Mouse (Mus musculus): ENCODE data around the gene Apoc1.

The Apoc1 gene

DNA sequence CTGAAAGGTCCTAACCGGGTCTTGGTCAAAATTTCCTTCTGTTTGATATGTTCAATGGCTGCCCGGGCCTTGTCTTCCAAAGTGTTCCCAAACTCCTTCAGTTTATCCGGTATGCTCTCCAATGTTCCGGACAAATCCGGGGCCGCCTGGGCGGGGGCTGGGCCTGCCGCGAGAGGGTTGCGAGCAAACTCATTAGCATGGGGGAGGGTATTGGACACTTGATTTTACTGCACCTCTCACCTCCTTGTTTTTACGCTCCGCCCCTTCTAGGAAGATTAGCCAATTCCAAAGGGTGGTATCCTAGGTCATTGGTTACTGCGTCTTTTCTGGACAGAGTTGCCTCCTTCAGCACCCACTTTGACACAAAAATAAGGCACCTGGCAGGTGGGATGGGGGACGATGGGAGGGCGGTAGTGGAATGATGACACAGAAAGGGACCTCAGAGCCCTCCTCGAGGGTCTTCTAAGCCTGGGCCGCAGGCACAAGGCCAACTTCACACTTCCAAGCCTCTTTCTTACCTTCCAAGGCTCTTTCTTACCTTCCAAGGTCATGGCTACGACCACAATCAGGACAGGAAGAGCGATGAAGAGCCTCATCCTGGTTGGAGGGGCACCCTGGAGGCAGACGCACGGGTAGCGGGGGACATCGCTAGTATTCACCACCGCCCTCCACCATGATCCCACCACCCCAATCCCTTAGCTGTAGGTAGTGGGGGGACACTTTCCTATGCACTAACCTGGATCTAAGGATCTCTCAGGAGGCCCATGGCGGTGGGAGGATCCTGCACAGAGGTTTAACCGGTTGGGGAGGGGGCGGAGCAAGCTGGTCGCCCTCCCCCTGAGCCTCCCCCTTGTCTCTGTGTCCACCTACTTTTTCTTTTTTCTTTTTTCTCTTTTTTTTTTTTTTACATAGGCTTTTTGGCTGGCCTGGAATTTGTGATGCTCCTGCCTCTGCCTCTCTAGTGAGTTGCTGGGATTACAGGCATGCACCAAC lies at the start of gene Apoc1:
Gene Apoc1 (minus strand): TSS at position 788 of the 993 bp plus-strand sequence.
- no peak for ATAC-seq (ENCODE audit: insufficient number of reproducible peaks, low FRiP score, low TSS enrichment)

- ATAC-seq (ENCODE audit: insufficient number of reproducible peaks, low FRiP score, low TSS enrichment) = no peak
These were observed 49.0 kb upstream of the Apoc1 start for GRCm38 (mm10) chr7:19741329-19742031.

DNA sequence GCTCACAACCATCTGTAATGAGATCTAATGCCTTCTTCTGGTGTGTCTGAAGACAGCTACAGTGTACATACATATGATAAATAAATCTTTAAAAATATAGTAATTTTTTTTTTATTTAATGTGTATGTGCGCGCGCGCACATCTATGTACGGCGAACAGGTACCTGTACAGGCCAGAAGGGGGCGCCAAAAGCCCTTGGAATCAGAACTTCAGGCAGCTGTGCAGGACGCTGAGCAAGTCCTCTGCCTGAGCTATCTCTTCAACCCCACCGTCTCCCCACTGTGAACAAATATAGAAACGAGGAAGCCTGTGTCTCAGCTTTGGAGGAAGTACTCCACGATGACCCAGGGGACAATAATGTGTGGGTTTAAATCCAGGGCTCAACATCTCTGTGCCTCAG lies 47.8 kb upstream of the Apoc1 start:
- ATAC-seq (ENCODE audit: insufficient number of reproducible peaks, low FRiP score, low TSS enrichment) = no peak

DNA sequence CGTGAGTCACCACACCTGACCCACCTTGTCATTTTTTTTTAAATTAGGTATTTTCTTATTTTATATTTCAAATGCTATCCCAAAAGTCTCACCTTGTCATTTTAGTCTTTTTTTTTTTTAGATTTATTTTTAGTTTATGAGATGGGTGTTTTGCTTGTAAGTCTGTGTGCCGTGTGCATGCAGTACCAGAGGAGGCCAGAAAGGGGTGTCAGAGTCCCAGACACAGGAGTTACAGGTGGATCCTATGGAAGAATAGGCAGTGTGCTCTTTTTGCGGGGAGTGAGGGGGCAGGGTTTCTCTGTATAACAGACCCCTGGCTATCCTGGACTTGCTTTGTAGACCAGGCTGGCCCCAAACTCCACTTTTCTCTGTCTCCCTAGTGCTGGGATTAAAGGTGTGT lies 46.3 kb upstream of the Apoc1 start:
- no peak for ATAC-seq (ENCODE audit: insufficient number of reproducible peaks, low FRiP score, low TSS enrichment)

DNA sequence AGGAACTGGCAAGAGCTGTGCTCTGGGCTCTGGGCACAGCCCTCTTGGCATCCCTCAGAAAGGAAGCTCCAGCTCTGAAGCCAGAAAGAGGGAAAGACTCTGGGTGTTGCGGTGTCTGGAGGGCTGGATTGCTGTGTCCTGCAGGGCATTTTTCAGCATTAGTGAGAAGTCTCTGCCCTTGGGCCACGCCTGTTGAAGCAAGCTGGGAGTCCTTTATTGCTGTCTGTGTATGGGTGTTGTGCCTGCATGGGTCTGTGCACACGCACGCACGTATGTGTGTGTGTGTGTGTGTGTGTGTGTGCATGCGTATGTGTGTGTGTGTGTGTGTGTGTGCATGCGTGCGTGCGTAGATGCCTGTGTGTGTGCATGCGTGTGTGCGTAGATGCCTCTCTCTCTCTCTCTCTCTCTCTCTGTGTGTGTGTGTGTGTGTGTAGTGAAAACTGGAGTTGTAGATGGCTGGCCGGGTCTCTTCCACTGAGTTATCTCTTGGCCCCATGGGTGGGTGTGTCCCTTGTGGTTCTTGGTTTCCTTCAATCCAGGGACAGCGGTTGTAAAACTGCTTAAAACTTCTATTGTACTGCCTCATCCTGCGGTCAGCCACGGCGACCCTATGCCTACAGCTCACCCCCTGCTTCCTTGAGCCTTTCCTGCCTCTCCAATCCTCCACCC lies 44.1 kb upstream of the Apoc1 start:
- no peak for ATAC-seq (ENCODE audit: insufficient number of reproducible peaks, low FRiP score, low TSS enrichment)

DNA sequence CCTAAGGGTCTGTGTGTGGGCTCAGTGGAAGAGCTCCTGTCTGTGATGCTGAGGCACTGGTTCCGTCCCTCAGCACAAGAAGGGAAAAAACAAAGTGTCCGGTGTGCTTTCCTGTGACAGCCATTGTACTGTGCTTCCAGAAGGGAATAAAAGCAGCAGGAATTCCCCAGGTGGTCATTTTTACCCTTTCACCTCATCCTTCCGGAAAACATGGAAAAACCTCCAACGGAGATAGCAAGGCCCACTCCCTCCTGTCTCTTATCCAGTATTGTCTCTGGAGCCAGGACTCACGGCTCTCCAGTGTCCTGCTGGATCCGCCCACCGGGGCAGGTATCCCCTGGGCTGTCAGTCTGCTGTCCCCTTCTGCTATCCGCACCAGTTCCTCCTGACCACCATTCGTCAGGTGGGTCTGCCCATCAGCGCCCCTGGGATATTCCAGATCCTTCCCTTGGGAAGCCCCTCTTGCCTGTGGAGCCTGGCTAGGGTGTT lies 41.8 kb upstream of the Apoc1 start:
- no peak for ATAC-seq (ENCODE audit: insufficient number of reproducible peaks, low FRiP score, low TSS enrichment)

DNA sequence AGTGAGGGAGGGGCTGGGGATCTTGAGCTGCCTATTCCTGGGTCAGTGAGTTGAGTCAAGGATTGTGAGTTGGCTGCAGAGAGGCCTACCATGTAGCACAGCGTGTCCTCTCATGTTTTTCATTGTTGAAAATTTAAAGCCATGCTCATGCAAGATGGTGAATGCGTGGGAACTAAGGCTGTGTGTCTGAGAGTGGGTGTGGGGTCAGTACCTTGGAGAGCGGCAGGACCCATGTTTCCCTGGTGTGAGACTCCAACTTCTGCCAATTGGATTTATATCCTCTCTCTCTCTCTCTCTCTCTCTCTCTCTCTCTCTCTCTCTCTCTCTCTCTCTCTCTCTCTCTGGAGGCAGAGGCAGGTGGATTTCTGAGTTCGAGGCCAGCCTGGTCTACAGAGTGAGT lies 34.1 kb upstream of the Apoc1 start:
- no peak for ATAC-seq (ENCODE audit: insufficient number of reproducible peaks, low FRiP score, low TSS enrichment)

DNA sequence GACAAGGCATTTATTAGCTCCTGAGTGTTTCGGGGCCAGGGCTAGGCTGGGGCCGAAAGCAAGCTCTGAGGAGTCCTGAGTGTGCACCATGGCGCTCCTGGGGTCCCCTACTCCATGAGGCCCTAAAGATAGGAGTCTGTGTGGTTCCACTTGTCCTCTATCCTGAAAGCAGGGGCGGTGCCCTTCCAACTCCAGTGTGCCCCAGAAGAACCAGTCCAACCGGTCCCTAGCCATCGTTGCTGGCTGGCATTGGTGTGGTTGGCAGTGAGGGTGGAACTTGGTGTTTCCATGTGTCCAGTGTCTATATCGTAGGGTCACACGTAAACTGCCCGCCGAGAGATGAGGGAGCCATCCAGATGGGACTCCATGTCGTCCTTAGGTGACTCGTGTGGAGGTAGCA lies 31.7 kb upstream of the Apoc1 start:
- ATAC-seq (ENCODE audit: insufficient number of reproducible peaks, low FRiP score, low TSS enrichment) = no peak

DNA sequence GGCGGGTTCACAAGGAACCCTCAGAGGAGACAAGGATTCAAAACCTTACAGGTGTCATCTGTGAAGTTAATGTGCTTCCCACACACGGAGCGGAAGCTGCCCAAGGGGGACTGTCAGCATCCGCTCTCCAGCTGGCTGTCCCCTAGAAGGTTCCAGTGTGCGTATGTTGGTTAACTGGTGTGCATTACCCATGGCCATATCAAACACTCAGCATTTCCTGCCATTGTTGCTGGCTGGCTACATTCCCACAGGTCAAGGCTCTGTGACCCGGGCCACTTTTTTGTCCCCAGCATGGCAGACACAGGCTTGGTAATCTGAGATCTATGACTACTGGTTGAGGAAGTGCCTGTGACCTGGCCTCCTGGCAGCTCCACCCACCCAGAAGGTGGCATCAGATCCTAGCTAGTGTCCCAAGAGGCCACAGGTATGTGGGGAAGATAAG lies 30.3 kb upstream of the Apoc1 start:
- ATAC-seq (ENCODE audit: insufficient number of reproducible peaks, low FRiP score, low TSS enrichment) = no peak

GRCm38 (mm10) chr7:19719200-19719599 lies 26.7 kb upstream of the Apoc1 start:
- no peak for ATAC-seq (ENCODE audit: insufficient number of reproducible peaks, low FRiP score, low TSS enrichment)

- no peak for ATAC-seq (ENCODE audit: insufficient number of reproducible peaks, low FRiP score, low TSS enrichment)
These were observed 26.0 kb upstream of the Apoc1 start for GRCm38 (mm10) chr7:19718297-19718952.

DNA sequence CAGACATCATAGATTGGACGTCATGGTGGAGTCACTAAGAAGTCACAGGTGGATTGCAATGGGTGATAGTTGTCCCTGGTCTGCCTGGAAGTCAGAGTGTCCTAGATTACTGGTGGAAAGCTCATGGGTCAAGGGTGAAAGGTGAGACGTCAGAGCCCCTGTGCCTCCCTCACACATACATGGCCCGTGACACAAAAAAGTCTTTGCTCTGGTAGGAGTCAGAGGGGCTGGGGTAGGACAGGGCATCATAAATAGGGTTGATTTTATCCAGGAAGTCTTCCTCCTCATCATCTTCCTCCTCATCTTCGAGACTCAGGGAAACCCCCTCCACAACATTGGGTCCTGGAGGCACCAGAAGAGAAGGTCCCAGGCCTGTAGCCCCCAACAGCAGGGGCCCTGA lies 24.9 kb upstream of the Apoc1 start:
- no peak for ATAC-seq (ENCODE audit: insufficient number of reproducible peaks, low FRiP score, low TSS enrichment)

DNA sequence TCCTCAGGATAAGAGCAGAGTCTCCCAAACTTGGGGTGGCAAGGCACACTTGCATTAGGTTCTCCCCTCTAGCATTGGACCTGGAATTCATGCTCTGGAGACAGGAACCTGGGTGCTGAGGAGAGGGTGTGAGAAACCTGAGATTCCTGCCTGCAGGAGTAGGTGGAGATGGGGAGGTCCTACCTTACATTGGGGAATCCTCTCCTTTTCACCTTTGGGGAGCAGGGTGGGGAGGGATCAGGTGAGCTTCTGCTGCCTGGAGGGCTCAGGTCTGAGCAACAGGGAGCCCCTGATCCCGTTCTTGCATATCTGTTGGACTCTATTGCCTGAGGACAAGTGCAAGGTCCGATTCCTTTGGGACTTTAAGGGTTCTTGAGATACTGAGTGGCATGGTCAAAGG lies 24.4 kb upstream of the Apoc1 start:
- no peak for ATAC-seq (ENCODE audit: insufficient number of reproducible peaks, low FRiP score, low TSS enrichment)

- no peak; the same call in 1 of the 2 replicates for ATAC-seq (ENCODE audit: insufficient number of reproducible peaks, low FRiP score, low TSS enrichment)
These were observed 23.7 kb upstream of the Apoc1 start for GRCm38 (mm10) chr7:19716055-19716682.

- peak; percentile 95 for ATAC-seq (ENCODE audit: insufficient number of reproducible peaks, low FRiP score, low TSS enrichment)
These were observed 23.0 kb upstream of the Apoc1 start, which contains the start of gene Tomm40 for GRCm38 (mm10) chr7:19715239-19716054. Tomm40 (minus strand) TSS chr7:19715438.

DNA sequence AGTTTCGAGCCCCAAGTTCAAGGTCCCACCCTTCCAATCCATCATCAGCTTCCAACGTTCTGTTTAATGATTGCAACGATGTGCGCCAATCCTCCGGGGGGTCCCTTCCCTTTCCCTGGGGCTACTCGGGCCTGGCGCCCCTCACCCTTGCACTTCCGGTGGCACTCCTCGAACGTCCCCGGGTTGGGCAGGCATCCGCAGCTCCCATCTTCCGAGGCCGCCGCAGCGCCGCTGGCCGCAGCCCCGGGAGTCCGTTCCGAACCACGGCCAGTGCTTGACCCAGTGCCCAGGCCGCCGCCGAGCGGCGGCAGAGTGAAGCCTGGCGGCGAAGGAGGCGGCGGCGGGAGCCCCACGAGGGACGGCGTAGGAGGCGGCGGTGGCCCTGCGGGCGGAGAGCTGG lies 22.4 kb upstream of the Apoc1 start:
- 0 out of 2 replicates have a peak, but pooled peaks have one; percentile 0 for ATAC-seq (ENCODE audit: insufficient number of reproducible peaks, low FRiP score, low TSS enrichment)

DNA sequence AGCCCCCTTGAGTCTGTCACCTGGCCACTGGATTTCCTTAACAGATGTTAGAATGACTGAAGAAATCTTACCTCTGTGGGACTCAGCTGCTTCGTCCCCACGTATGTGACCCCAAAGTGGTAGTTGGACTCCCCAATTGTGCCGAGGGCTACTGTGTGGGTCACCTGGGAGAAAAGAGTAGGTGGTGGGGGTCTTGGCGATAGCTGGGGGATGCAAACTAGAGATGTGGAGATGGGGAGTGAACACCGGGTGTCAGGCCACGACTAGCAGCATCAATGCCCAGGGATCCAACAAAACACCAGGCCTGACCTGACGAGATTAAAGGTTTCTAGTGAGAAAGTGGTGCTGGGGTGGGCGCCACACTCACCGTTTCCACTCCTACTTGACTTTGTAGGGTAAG lies 21.1 kb upstream of the Apoc1 start:
- no peak for ATAC-seq (ENCODE audit: insufficient number of reproducible peaks, low FRiP score, low TSS enrichment)

DNA sequence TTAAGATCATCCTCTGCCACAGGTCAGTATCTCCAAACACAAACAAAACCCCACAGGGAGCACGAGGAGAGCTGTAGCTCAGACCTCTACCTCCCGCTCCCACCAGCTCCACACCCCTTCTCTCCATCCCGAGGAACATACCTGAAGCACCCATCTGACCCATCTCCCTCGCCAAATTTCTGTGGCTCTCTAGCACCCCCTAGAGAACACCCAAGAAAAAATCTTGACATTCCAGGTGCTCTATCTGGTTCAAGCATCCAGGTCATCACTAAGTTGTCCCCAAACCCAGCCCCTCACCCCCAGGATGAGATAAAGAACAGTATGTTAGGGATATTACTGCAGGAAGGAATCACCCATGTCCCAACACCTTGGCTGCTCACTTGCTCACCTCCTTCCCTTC lies 20.7 kb upstream of the Apoc1 start:
- no peak for ATAC-seq (ENCODE audit: insufficient number of reproducible peaks, low FRiP score, low TSS enrichment)

GRCm38 (mm10) chr7:19712414-19712813 lies 20.0 kb upstream of the Apoc1 start:
- ATAC-seq (ENCODE audit: insufficient number of reproducible peaks, low FRiP score, low TSS enrichment) = no peak
